Mouse (Mus musculus) frontal cortex, postnatal 36 days (tissue): ENCODE data around the gene Alox5.
"Not testable (repeated sequence)": the region's sequence is repeated elsewhere in the genome, so short reads cannot be mapped to it uniquely, and the experiment has no call there.

ENCODE experiments used
- DNase-seq, 2 experiments: peaks; one replicate each; pipeline ENCODE4 v3.0.0; 2022; ENCODE audit warnings: low spot score in 2 of 2

Alox5 gene

GRCm38 (mm10) chr6:116460544-116461283 is at the start of gene Alox5:
TSS of gene Alox5 (minus strand) at chr6:116461178.
- DNase-seq: no peak

GRCm38 (mm10) chr6:116506302-116507003 is 45.5 kb upstream of the Alox5 start, which contains the start of gene Olfr212:
TSS of gene Olfr212 (plus strand) at chr6:116506516.
- DNase-seq: not testable (repeated sequence)

GRCm38 (mm10) chr6:116495960-116496359 is 35.0 kb upstream of the Alox5 start:
- DNase-seq: no peak

GRCm38 (mm10) chr6:116493742-116494141 is 32.8 kb upstream of the Alox5 start:
- DNase-seq: no peak

- no peak for DNase-seq
Observed at GRCm38 (mm10) chr6:116488791-116489190, 27.8 kb upstream of the Alox5 start, which contains the start of gene Olfr211. TSS of gene Olfr211 (plus strand) at chr6:116489091.

- no peak for DNase-seq
Observed at GRCm38 (mm10) chr6:116486833-116487232, 25.9 kb upstream of the Alox5 start.

GRCm38 (mm10) chr6:116485081-116485480 is 24.1 kb upstream of the Alox5 start:
- no peak for DNase-seq

GRCm38 (mm10) chr6:116468081-116468480 is 7.1 kb upstream of the Alox5 start:
- DNase-seq: peak in 1 of 2 experiments; percentile 1

GRCm38 (mm10) chr6:116459232-116459631 is 1.7 kb downstream of the Alox5 start:
- no peak for DNase-seq

- no peak for DNase-seq
Observed at GRCm38 (mm10) chr6:116458728-116459127, 2.2 kb downstream of the Alox5 start.

- no peak for DNase-seq
Observed at GRCm38 (mm10) chr6:116456482-116456881, 4.5 kb downstream of the Alox5 start.

GRCm38 (mm10) chr6:116455781-116456180 is 5.2 kb downstream of the Alox5 start:
- DNase-seq: peak in 1 of 2 experiments; percentile 1

- no peak for DNase-seq
Observed at GRCm38 (mm10) chr6:116440849-116441248, 20.1 kb downstream of the Alox5 start.

GRCm38 (mm10) chr6:116440447-116440846 is 20.5 kb downstream of the Alox5 start:
- no peak for DNase-seq

- DNase-seq: no peak
Observed at GRCm38 (mm10) chr6:116439531-116439930, 21.4 kb downstream of the Alox5 start.

- no peak for DNase-seq
Observed at GRCm38 (mm10) chr6:116438864-116439263, 22.1 kb downstream of the Alox5 start.

- DNase-seq: no peak
Observed at GRCm38 (mm10) chr6:116428282-116428681, 32.7 kb downstream of the Alox5 start.

- no peak for DNase-seq
Observed at GRCm38 (mm10) chr6:116427552-116427951, 33.4 kb downstream of the Alox5 start.

- DNase-seq: peak; percentile 33 to 55
Observed at GRCm38 (mm10) chr6:116423664-116424063, 37.3 kb downstream of the Alox5 start.

GRCm38 (mm10) chr6:116422991-116423390 is 38.0 kb downstream of the Alox5 start:
- no peak for DNase-seq

GRCm38 (mm10) chr6:116420271-116420670 is 40.7 kb downstream of the Alox5 start:
- no peak for DNase-seq

- no peak for DNase-seq
Observed at GRCm38 (mm10) chr6:116419699-116420098, 41.3 kb downstream of the Alox5 start.

- DNase-seq: no peak
Observed at GRCm38 (mm10) chr6:116418487-116418886, 42.5 kb downstream of the Alox5 start.
